Mouse (Mus musculus) kidney, adult 2 months (tissue): ENCODE measurements around the gene Esr1.

Source experiments
- CTCF ChIP-seq: fragments of 200-500 bp; conservative IDR thresholded peaks from 2 replicates; pipeline ENCODE4 v1.5.1; 2011; ENCODE audit warnings: low read depth, mild to moderate bottlenecking, control low read depth, low read length, moderate library complexity, mixed read lengths; ENCODE audit not compliant: insufficient read depth, insufficient read length
- POLR2A ChIP-seq: fragments of 200-500 bp; IDR thresholded peaks from one replicate; pipeline ENCODE4 v1.6.1; 2011; ENCODE audit warnings: low read depth, low read length, control low read depth

DNA sequence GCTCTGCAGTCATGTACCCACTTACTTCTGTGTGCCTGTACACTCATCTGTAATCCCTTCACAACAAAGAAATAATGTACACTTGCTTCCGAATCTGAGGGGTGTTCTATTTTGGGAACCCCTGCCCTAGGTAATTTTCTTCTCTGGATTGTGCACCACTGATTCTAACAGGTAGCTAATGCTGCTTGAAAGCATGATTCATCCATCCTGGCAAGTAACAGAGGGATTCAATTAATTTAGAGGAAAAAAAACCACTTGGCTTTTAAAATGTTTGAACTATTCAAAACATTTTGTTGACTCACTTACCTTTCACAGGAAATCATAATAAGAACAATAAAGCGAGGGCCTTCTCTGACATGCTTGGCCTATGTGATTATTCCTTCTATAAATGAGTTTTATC lies 1.2 kb upstream of the Esr1 start:
- no peak for TF ChIP-seq CTCF
- TF ChIP-seq POLR2A: no peak
